ENCODE assay signal across 16 mouse cellular contexts in the genomic region with DNA sequence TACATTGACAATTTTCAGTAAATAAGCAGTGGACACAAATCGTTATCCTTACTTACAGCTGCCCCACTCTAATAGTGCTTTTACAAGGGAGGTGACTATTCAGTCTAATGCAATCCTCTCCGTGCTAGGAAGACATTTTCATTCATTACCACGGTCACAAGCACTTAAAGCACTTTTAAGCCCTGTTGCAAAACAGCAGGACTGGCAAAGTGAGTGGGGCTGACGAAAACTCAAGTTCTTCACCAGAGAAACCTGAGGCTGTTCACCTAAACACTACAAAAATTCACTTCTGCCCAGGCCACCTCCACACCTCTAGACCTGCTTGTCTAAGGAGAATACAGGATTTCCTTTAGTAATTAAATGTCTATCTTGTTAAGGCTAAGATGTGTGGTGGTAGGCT.
"Had no signal": no experiment of that assay in that cellular context is flagged by ENCODE, and none has a peak within 500 bp of the region (broad histone marks: within the 10 kb centered on the region; RNA-seq: fewer than 3 reads in every experiment).

No protein-coding gene starts in this region.

- H3K27me3 ChIP-seq: liver, embryonic 13.5 days; liver, embryonic 15.5 days; megakaryocyte, embryonic 14.5 days; midbrain, embryonic 13.5 days; midbrain, embryonic 15.5 days; neural tube, embryonic 12.5 days; stomach, embryonic 15.5 days had no signal

- H3K9me3 ChIP-seq: liver, embryonic 13.5 days; liver, embryonic 15.5 days; megakaryocyte, embryonic 14.5 days; midbrain, embryonic 13.5 days; midbrain, embryonic 15.5 days; neural tube, embryonic 12.5 days; stomach, embryonic 15.5 days had no signal

- ATAC-seq: liver, postnatal 0 days; midbrain, embryonic 13.5 days; midbrain, embryonic 15.5 days had no signal

- H3K4me2 ChIP-seq: liver, embryonic 13.5 days; liver, embryonic 15.5 days; lung, embryonic 14.5 days; midbrain, embryonic 11.5 days; midbrain, embryonic 13.5 days; midbrain, embryonic 15.5 days; neural tube, embryonic 12.5 days; stomach, embryonic 15.5 days had no signal

- H3K9ac ChIP-seq: liver, embryonic 13.5 days; liver, embryonic 15.5 days; liver, postnatal 0 days; lung, embryonic 14.5 days; midbrain, embryonic 13.5 days; midbrain, embryonic 15.5 days; neural tube, embryonic 12.5 days; stomach, embryonic 15.5 days had no signal

- H3K4me3 ChIP-seq: liver, embryonic 13.5 days; liver, embryonic 15.5 days; megakaryocyte, embryonic 14.5 days; midbrain, embryonic 13.5 days; midbrain, embryonic 15.5 days; neural tube, embryonic 12.5 days; stomach, embryonic 15.5 days had no signal

- DNase-seq: liver, embryonic 13.5 days; liver, postnatal 0 days; lung, embryonic 14.5 days; right cerebral cortex, postnatal 14 days; thymus, adult 2 months; thymus, postnatal 25 days; thymus, postnatal 4 days had no signal

- H3K4me1 ChIP-seq: liver, embryonic 13.5 days; liver, embryonic 15.5 days had no signal

- H3K36me3 ChIP-seq: liver, embryonic 13.5 days; midbrain, embryonic 13.5 days; midbrain, embryonic 15.5 days; neural tube, embryonic 12.5 days; stomach, embryonic 15.5 days had no signal

- H3K27ac ChIP-seq: liver, embryonic 13.5 days; liver, embryonic 15.5 days; macrophage; midbrain, embryonic 13.5 days; midbrain, embryonic 15.5 days; neural tube, embryonic 12.5 days; stomach, embryonic 15.5 days; stomach, postnatal 0 days had no signal
